Mouse (Mus musculus) heart, adult 18-20 months (tissue): ENCODE data around the gene Tnfsf11. TPM values are rescaled to one million over a fixed set of nuclear protein-coding genes. Genes with fewer than 3 reads are reported as not detected.

Experiments
- DNase-seq, 2 experiments: peaks; one replicate each; pipeline ENCODE4 v3.0.0; 2021 to 2022; ENCODE audit warnings: mixed read lengths in 1 of 2
- microRNA-seq, 2 experiments: library from miRNA; unstranded; fragments of <30 nt; microRNA quantifications; one replicate each; pipeline ENCODE4 v1.2.0; 2022
- total RNA-seq, 2 experiments: library from RNA; stranded (reverse); gene quantifications; 2 replicates each; pipeline ENCODE4 v1.2.3; 2021

The Tnfsf11 gene
- total RNA-seq, 2 experiments from 2014 or later, result 0.13 TPM; not detected in 1

DNA sequence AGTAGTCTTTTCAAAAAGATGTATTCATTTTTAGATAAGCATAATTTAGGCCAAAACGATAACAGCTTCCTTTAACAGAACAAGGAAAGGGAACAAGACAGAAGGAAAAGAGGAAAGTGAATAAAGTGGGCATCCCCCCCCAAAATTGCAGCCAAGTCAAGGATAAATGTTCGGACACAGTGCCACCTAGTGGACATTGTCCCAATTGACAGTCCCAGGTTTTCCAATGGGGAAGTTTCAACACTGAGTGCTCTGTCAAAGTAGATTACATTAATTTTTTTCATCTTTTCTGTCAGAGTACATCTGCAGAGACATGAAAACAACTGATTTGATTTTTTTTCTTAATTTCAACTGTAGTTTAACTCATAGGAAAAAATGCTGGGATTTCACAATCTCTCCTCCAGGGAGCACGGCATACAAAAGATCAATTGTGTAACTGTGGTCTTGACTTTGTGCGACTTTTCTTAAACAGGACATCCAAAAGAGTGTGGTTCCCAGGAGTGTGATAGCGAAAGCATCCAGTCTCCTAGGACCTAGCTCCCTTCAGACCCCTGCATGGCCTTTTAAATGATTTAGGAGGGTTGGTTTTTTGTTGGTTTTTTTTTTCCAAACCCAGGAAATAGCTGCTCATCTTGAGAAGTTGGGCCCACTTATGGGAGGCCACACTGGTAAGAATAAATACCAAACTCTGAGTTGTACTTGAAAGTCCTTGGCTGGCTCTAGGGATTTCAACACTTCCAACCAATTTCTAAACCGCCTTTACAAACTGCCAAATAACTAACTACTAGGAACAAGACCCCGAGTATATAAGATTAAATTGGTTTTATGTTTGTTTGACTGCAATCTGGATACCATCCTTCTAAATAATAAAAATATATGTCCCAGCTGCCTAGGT, 19.7 kb downstream of the Tnfsf11 start:
- peak; percentile 44 to 75 for DNase-seq

DNA sequence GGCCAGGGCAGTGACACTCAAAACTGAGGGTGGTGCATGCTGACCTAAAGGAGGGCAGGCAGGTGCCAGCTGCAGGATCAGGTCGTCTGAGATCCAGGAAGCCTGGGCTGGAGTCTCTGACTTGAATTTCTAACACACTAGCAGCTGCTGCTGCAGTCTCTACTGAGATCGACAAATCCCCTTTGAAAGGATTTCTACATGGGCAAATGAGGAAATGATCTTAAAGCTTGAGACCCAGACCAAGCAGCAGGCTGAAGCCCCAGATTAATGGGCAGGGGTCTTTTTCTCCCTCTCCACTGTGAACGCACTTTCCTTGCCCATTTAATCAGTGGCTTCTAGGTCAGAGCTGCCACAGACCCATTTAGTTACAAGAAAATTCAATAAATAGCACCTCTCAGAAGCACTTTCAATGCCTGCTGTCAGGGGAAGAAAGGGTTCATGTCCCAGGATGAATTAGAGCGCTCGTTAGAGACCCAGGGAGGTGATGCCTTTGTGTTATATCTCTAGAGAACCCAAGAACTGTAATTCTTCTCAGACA, 21.8 kb downstream of the Tnfsf11 start:
- DNase-seq, result no peak

- DNase-seq, result no peak
Measured at GRCm38 (mm10) chr14:78282490-78282889, 25.4 kb downstream of the Tnfsf11 start.

GRCm38 (mm10) chr14:78276395-78276930, 31.4 kb downstream of the Tnfsf11 start:
- no peak for DNase-seq

GRCm38 (mm10) chr14:78274851-78275250, 33.0 kb downstream of the Tnfsf11 start:
- DNase-seq, result no peak

DNA sequence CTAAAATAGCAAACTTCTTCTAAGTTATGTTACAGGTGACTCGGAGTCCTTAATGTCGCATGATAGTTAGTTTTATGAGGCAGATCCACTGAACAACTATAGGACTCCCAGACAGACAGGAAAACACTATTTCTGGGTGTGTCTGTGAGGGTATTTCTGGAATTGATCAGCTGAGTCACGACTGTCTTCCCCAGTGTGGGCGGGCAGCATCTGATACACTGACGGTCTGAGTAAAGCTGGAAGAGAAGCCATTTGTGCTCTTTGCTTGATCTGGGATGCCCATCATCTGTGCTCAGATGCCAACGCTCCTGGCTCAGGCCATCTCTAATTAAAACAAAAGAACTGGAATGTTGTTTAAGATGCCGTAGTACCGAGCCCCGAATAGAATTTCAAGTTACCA, 33.7 kb downstream of the Tnfsf11 start:
- no peak for DNase-seq

GRCm38 (mm10) chr14:78273571-78273970, 34.3 kb downstream of the Tnfsf11 start:
- peak in 1 of 2 experiments; percentile 38 for DNase-seq

- DNase-seq, result no peak
Measured at GRCm38 (mm10) chr14:78264876-78265275, 43.0 kb downstream of the Tnfsf11 start.

DNA sequence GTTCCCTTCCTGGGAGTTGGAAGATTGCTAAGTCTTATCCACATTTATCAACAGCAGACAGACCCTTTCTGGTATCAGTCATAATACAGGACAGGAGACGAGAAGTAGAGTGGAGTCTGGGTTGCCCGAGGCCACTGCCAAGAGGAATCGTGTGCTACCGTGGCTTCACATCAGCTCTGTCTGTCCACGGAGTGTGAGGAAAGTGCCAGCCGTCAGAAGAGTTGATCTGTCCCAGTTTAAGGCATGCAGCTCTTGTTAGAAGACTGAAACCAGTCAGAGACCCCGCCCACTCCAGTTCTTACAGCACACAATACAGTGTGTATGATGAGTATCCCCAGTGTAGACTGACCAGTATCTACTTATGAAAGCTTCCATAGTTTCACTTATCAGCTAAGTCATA, 45.2 kb downstream of the Tnfsf11 start:
- DNase-seq, result no peak

- peak in 1 of 2 experiments; percentile 5 for DNase-seq
Measured at GRCm38 (mm10) chr14:78261246-78261645, 46.6 kb downstream of the Tnfsf11 start.

DNA sequence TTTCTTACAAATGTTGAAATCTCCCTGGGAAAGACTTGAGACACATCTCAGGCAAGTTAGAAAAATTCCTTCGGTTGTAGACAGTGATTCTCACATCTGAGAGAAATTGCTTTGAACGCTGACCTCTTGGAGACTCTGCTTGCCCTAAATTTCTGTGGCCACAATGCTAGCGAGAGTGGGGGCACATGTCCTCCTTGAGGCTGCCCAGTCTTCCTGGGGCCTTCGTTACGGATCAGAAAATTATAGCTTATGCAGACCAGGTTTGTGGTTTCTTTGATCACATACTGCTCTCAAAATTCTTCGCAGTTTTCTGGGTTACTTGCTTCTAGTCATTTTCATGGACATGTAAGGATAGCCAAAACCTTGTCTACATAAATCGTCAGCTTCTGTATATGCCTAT, 53.8 kb downstream of the Tnfsf11 start:
- no peak for DNase-seq

GRCm38 (mm10) chr14:78246601-78247000, 61.2 kb downstream of the Tnfsf11 start:
- DNase-seq, result no peak

GRCm38 (mm10) chr14:78244811-78245210, 63.0 kb downstream of the Tnfsf11 start:
- DNase-seq, result no peak

- no peak for DNase-seq
Measured at GRCm38 (mm10) chr14:78239346-78239745, 68.5 kb downstream of the Tnfsf11 start.

- no peak for DNase-seq
Measured at GRCm38 (mm10) chr14:78237238-78237637, 70.6 kb downstream of the Tnfsf11 start.

DNA sequence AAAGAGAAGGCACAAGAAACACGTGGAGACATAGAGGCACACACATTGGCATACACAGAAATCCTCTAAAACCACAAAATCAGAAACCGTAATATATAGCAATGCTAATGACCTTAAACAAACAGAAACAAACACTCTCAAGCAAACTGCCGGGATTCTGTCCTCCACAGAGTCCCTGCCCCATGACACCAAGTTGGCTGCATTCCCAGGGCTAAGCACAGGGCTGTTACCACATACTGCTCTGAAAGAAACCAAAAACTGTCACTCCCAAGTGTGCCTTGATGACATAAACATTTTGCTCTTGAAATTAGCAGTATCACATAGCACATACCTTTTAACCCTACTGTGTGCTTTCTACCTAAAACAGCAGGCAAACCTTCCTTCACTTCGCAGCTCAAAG, 71.7 kb downstream of the Tnfsf11 start:
- peak; percentile 25 to 51 for DNase-seq

GRCm38 (mm10) chr14:78235296-78235695, 72.5 kb downstream of the Tnfsf11 start:
- DNase-seq, result no peak

DNA sequence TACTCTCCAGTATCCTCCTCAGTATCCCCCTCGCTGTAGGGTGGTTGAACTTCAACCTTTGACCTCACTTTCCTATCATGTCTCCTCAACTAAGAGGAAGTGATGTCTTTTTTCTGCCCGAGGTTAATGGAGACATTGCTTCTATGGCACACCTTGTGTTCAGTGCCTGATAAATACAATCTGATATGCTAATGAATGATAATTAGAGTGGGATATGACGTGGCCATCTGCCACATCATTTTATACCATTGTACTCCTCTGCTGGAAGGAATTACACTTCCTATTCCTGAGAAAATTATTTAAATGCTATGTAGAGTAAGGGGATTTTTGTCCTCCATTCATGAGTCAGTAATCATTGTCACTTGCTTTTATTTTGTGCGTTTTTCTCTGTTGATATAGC, 78.8 kb downstream of the Tnfsf11 start:
- no peak for DNase-seq

Small RNA genes lying within 50 kb of the gene (microRNA-seq; reads per million reads assigned to microRNA genes)
- 0 reads per million in 2 experiments for gene Gm23652

Other genes starting within 250 kb of the Tnfsf11 start
- under 1 TPM in 1 of 2 experiments, not detected in 1; 0.26 TPM for gene Fam216b, start 219.0 kb downstream of the Tnfsf11 start, total RNA-seq
- gene Akap11, start 228.8 kb upstream of the Tnfsf11 start, total RNA-seq, result 10 to 100 TPM; 32.2 to 33.3 TPM